Comparison of ENCODE assay signal across 10 mouse cellular contexts in the genomic region with DNA sequence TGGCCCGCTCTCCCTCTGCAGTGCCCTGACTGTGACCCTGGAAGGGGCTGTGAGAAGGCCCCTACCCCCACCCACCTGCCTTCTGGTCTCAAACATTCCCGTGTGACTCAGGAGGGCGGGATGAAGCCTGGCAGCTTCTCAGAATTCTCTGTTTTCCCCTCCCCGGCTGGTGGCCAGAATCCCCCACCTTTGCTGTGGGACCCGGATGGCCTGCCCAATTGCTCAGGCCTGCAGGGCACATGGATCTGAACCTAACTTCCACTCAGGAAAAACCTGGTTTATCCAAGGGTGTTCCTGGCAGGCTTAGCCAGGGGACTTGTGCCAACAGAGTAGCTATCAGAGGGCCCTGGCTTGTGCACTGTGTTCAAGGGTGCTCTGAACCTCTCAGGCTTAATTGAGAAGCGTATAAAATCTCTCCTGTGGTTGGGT.
DNase-seq lines count a peak whose midpoint lies in the region; ATAC-seq and TF ChIP-seq lines count a peak whose summit lies in the region.
"Had no signal": no experiment of that assay in that cellular context is flagged by ENCODE, and none has a peak within 500 bp of the region (broad histone marks: within the 10 kb centered on the region; RNA-seq: fewer than 3 reads in every experiment).

No protein-coding gene starts in this region.

- peak overlapping the region; percentile 61; the same call in 1 of the 2 replicates for H3K27ac ChIP-seq in gastrocnemius, adult 2 months
- H3K27ac ChIP-seq in midbrain, embryonic 13.5 days: no peak overlapping the region
- no peak overlapping the region for H3K27ac ChIP-seq in midbrain, embryonic 14.5 days (replicated peaks; ENCODE audit: low read depth, low read length)
- H3K27ac ChIP-seq: hindbrain, embryonic 15.5 days had no signal

- H3K27me3 ChIP-seq in midbrain, embryonic 13.5 days: no peaks in the 10 kb centered on the region
- H3K27me3 ChIP-seq in midbrain, embryonic 14.5 days (ENCODE audit: control insufficient read depth, insufficient read depth, low read length): no peaks in the 10 kb centered on the region
- H3K27me3 ChIP-seq: hindbrain, embryonic 15.5 days had no signal

- no peak for TF ChIP-seq CTCF in gastrocnemius, adult 2 months (IDR thresholded peaks at IDR 0.05)

- 65% methylated on average over 6 of the region's 6 CpGs for WGBS in midbrain, embryonic 13.5 days
- WGBS in midbrain, embryonic 14.5 days: 61% methylated on average over 6 of the region's 6 CpGs

- 0 out of 2 replicates have a peak overlapping the region, but pooled peaks have one; percentile 19 for H3K9ac ChIP-seq in midbrain, embryonic 13.5 days (replicated peaks)
- H3K9ac ChIP-seq in midbrain, embryonic 14.5 days (replicated peaks; ENCODE audit: low read length): no peak overlapping the region
- H3K9ac ChIP-seq: hindbrain, embryonic 15.5 days had no signal

- no peaks in the 10 kb centered on the region for H3K36me3 ChIP-seq in midbrain, embryonic 13.5 days
- H3K36me3 ChIP-seq in midbrain, embryonic 14.5 days (ENCODE audit: control insufficient read depth, insufficient read depth, low read length): no peaks in the 10 kb centered on the region
- H3K36me3 ChIP-seq: hindbrain, embryonic 15.5 days had no signal

- intact Hi-C loops in gastrocnemius, adult 2 months (cut with DNase I): no loop called here
- intact Hi-C loops in heart, postnatal 10 days (cut with DNase I): no loop called here

- no peak overlapping the region for H3K4me2 ChIP-seq in midbrain, embryonic 13.5 days (replicated peaks)
- no peak overlapping the region for H3K4me2 ChIP-seq in midbrain, embryonic 14.5 days (ENCODE audit: low read length)
- H3K4me2 ChIP-seq: hindbrain, embryonic 15.5 days had no signal

- no peak overlapping the region for H3K4me3 ChIP-seq in gastrocnemius, adult 2 months
- no peak overlapping the region for H3K4me3 ChIP-seq in midbrain, embryonic 13.5 days (replicated peaks)
- H3K4me3 ChIP-seq in midbrain, embryonic 14.5 days (replicated peaks; ENCODE audit: low read depth, low read length): no peak overlapping the region
- H3K4me3 ChIP-seq: hindbrain, embryonic 15.5 days had no signal

- DNase-seq in gastrocnemius, adult 2 months: peak; percentile 51
- DNase-seq in gastrocnemius, postnatal 4 days (ENCODE audit: low spot score in 2 of 2): no peak
- DNase-seq in midbrain, embryonic 14.5 days: no peak
- peak; percentile 59 for DNase-seq in heart, postnatal 10 days
- DNase-seq in lung, postnatal 36 days: peak; percentile 87
- DNase-seq in layer of hippocampus, postnatal 10 days (ENCODE audit: low spot score in 2 of 2): no peak
- DNase-seq: layer of hippocampus, adult 9-11 months had no signal

- H3K4me1 ChIP-seq in midbrain, embryonic 13.5 days (replicated peaks): peaks cover 38% of the 10 kb centered on the region
- H3K4me1 ChIP-seq in midbrain, embryonic 14.5 days (ENCODE audit: control insufficient read depth, insufficient read depth, low read length): peaks cover 9% of the 10 kb centered on the region

- no peak for ATAC-seq in midbrain, embryonic 13.5 days
- no peak for ATAC-seq in midbrain, embryonic 14.5 days (ENCODE audit: low FRiP score, low TSS enrichment)
- ATAC-seq in megakaryocyte-erythroid progenitor cell, adult 5-6 weeks (replicated peaks; ENCODE audit: low FRiP score, low TSS enrichment, poor library complexity, severe bottlenecking): no peak

- no peaks in the 10 kb centered on the region for H3K9me3 ChIP-seq in midbrain, embryonic 13.5 days
- no peaks in the 10 kb centered on the region for H3K9me3 ChIP-seq in midbrain, embryonic 14.5 days (ENCODE audit: control insufficient read depth, low read length)
- H3K9me3 ChIP-seq: hindbrain, embryonic 15.5 days had no signal

Comparison
In these comparisons a context has a peak if more than half of its experiments do, and no peak if none do; other contexts are left out.
1. DNase-seq: peak in gastrocnemius, adult 2 months (single experiment), heart, postnatal 10 days (2 of 2) and lung, postnatal 36 days (single experiment); none in gastrocnemius, postnatal 4 days (0 of 2), midbrain, embryonic 14.5 days (single experiment) and layer of hippocampus, postnatal 10 days (0 of 2).